Mouse (Mus musculus) cerebellum, adult 2 months (tissue): ENCODE measurements around the gene Soga3. TPM values are rescaled to one million over a fixed set of nuclear protein-coding genes. Genes with fewer than 3 reads are reported as not detected.

ENCODE experiments used
- DNase-seq, 2 experiments: peaks; one replicate each; pipeline ENCODE4 v3.0.0; 2021
- H3K27ac ChIP-seq: fragments of 200-500 bp; 2 replicates; pipeline ENCODE4 v1.5.1; 2012; ENCODE audit warnings: low read length, control low read depth, inconsistent platforms; ENCODE audit not compliant: insufficient read depth
- H3K27me3 ChIP-seq: fragments of 200-500 bp; 2 replicates; pipeline ENCODE4 v1.6.1; 2012; ENCODE audit warnings: inconsistent platforms, mild to moderate bottlenecking, low read length, moderate library complexity; ENCODE audit not compliant: control insufficient read depth, insufficient read depth
- H3K4me1 ChIP-seq: fragments of 200-500 bp; 2 replicates; pipeline ENCODE4 v1.6.1; 2011; ENCODE audit warnings: low read length; ENCODE audit not compliant: control insufficient read depth, insufficient read depth
- H3K4me3 ChIP-seq: fragments of 200-500 bp; replicated peaks from 2 replicates; pipeline ENCODE3; 2011; ENCODE audit warnings: mild to moderate bottlenecking, low read depth, low read length, control low read depth; ENCODE audit not compliant: insufficient read depth
- CTCF ChIP-seq: fragments of 200-500 bp; IDR thresholded peaks from 2 replicates; pipeline ENCODE4 v1.5.1; 2011; ENCODE audit warnings: low read depth, mild to moderate bottlenecking, control low read depth, low read length, moderate library complexity, borderline replicate concordance; ENCODE audit not compliant: insufficient read depth
- POLR2A ChIP-seq: fragments of 200-500 bp; IDR thresholded peaks from 2 replicates; pipeline ENCODE4 v1.6.1; 2011; ENCODE audit warnings: low read length, control low read depth, borderline replicate concordance; ENCODE audit not compliant: insufficient read depth
- WGBS: fragments of 180-500 bp; shearing (Covaris S2); methylation state at CpG from one replicate; pipeline ENCODE4 v1.1.7; 2018; 5-methylcytosine and 5-hydroxymethylcytosine counted together
- polyA plus RNA-seq: library from polyadenylated mRNA; depleted of rRNA; stranded (reverse); fragments of >200 nt; gene quantifications from 2 replicates; pipeline ENCODE4 v1.2.3, GENCODE M21; 2012; rRNA removed

Soga3 gene
- polyA plus RNA-seq = 37.3 and 40.1 TPM in 2 replicates

DNA sequence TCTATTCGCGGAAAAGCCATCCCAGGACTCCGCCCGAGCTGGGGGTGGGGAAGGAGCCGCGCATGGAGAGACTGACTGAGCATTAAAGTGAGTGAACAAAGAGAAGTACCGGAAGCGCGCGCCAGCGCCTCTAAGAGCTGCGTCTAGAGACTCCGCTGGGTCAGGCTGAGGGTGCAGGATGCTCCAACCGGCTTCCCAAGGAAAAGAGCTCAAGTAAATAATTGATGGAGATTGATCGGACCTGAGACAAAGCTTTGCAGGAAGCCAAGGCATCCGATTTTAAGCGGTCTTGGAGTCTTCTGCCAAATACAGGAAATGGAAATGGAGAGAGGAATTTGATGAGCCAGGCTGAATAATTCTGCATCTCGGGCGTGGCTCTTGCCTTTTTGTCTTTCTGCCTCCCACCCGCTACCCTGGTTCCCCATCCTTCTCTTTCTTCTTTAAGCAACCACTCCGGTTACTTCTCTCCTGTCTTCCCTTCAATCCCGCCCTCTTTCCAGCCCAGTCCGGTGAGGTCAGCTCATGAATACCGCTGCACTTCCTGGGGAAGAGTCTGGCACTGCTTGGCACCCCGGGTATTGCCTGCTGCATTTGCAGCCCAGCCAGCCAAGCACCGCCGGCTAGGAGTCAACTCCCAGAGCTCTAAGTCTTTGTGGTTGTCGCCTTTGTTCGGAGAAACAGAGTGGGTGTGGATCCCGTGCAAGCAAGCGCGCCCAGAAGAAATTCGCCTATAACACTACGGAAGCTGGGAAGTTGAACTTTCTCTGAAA lies at the start of gene Soga3:
TSS of gene Soga3 (plus strand) at position 274 of the 770 bp plus-strand sequence.
- under 1% methylated on average over 34 of the region's 34 CpGs for WGBS
- peak within 1 kb of the TSS; percentile 81 for H3K4me3 ChIP-seq
- H3K4me1 ChIP-seq = no peaks in the 10 kb centered on the region
- peak within 1 kb of the TSS; percentile 25; the same call in 1 of the 2 replicates for H3K27ac ChIP-seq
- no peaks in the 10 kb centered on the region for H3K27me3 ChIP-seq
- DNase-seq = peak; percentile 72 to 75
- TF ChIP-seq POLR2A (no peak), CTCF (no peak)

- TF ChIP-seq POLR2A (no peak), CTCF (peak; percentile 43; the same call in 1 of the 2 replicates)
- no peak overlapping the region for H3K27ac ChIP-seq
- H3K4me1 ChIP-seq = no peaks in the 10 kb centered on the region
- DNase-seq = peak in 1 of 2 experiments; percentile 29
- 9% methylated on average over 4 of the region's 4 CpGs for WGBS
- no peaks in the 10 kb centered on the region for H3K27me3 ChIP-seq
- H3K4me3 ChIP-seq = no peak overlapping the region
Observed at GRCm38 (mm10) chr10:29106962-29107361, 36.7 kb upstream of the Soga3 start.

DNA sequence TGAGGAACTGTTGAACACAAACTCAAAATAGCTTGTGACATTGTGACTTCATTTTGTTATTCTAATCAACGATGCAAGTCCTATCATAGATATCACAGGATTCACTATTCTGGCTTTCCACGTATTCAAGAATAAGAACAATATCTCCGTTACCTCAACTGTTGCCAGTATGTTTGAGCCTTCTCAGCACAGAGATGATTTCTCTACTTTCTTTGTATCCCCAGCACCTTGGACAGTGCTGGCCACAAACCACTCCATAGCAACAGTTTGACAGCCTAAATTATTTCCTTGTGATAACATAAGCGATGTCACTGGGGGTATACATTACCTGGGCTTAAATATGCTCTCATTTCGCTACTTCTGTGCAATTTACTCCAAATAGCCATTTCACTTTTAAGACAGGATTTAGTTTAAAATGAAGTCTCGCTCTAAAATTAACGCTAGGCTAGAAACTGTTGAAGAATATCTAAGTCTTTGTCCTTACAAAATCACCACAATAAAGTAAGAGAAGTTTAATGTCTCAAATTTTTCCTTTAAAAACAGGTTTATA lies 1.0 kb upstream of the Soga3 start:
- Histone ChIP-seq H3K27me3 (no peaks in the 10 kb centered on the region), H3K4me1 (no peaks in the 10 kb centered on the region), H3K27ac (no peak overlapping the region), H3K4me3 (no peak overlapping the region)
- DNase-seq = no peak
- TF ChIP-seq POLR2A (no peak), CTCF (no peak)
- WGBS = 57% methylated on average over 7 of the region's 7 CpGs

GRCm38 (mm10) chr10:29144612-29145405 lies 1.2 kb downstream of the Soga3 start:
- WGBS = 39% methylated on average over 7 of the region's 12 CpGs

GRCm38 (mm10) chr10:29146198-29146857 lies 2.7 kb downstream of the Soga3 start:
- peak overlapping the region; percentile 37; the same call in 1 of the 2 replicates for H3K27ac ChIP-seq
- H3K4me3 ChIP-seq = peak overlapping the region; percentile 93
- DNase-seq = peak in 1 of 2 experiments; percentile 81
- WGBS = under 1% methylated on average over 22 of the region's 22 CpGs
- no peaks in the 10 kb centered on the region for H3K27me3 ChIP-seq
- peak; percentile 36; the same call in 1 of the 2 replicates for TF ChIP-seq CTCF
- 0 out of 2 replicates have a peak, but pooled peaks have one; percentile 7 for TF ChIP-seq POLR2A
- H3K4me1 ChIP-seq = no peaks in the 10 kb centered on the region

More at GRCm38 (mm10) chr10:29144612-29145405, 1.2 kb downstream of the Soga3 start:
- H3K4me1 ChIP-seq = no peaks in the 10 kb centered on the region
- no peak overlapping the region for H3K4me3 ChIP-seq
- no peak overlapping the region for H3K27ac ChIP-seq
- peak in 1 of 2 experiments; percentile 13 for DNase-seq
- no peak for TF ChIP-seq POLR2A
- no peak for TF ChIP-seq CTCF
- H3K27me3 ChIP-seq = no peaks in the 10 kb centered on the region

GRCm38 (mm10) chr10:29146858-29147640 lies 3.4 kb downstream of the Soga3 start:
- TF ChIP-seq CTCF (no peak), POLR2A (peak; percentile 54; the same call in 1 of the 2 replicates)
- under 1% methylated on average over 63 of the region's 65 CpGs for WGBS

More at GRCm38 (mm10) chr10:29146858-29147640, 3.4 kb downstream of the Soga3 start:
- Histone ChIP-seq H3K27me3 (no peaks in the 10 kb centered on the region), H3K27ac (peak overlapping the region; percentile 88), H3K4me3 (peak overlapping the region; percentile 93), H3K4me1 (no peaks in the 10 kb centered on the region)
- DNase-seq = peak; percentile 83 to 91
